Mouse (Mus musculus): ENCODE data around the gene Fancc.

DNA sequence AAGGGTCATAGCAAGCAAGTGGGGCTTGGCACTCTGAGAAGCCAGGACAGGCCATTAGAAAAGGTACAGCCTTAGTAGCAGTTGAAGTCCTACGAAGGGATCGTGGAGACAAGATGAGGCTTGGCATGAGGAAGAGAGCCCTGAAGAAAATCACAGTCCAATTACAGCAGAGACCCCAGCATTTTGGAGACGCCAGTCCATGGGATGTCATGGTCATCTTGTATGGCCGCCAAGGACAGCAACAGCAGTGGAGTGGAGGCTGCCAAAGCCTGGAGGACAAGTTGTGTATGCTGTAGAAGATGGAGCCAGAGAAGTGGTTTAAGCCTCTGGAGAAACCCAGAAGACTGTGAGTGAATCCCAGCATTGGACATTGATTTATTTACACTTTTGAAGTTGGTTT, 84.4 kb downstream of the Fancc start:
- TF ChIP-seq CTCF (conservative IDR thresholded peaks at IDR 0.05; ENCODE audit: low read length) (no peak), POU5F1 (IDR thresholded peaks at IDR 0.05; ENCODE audit: borderline replicate concordance, low read length) (no peak)
